Mouse (Mus musculus) stomach, postnatal 0 days (tissue): Measurements from ENCODE around the gene Lmod1. TPM values are rescaled to one million over a fixed set of nuclear protein-coding genes. Genes with fewer than 3 reads are reported as not detected.

Experiments
- ATAC-seq: fragments of 200-750 bp; cut with Nextera tagmentation; 2 replicates; pipeline ENCODE4 v1.8.0; 2017; ENCODE audit not compliant: low FRiP score, low TSS enrichment
- DNase-seq: peaks from one replicate; pipeline ENCODE4 v3.0.0-alpha.2; 2016; ENCODE audit warnings: low spot score
- H3K27ac ChIP-seq: fragments of 300-500 bp; sonication (generic); replicated peaks from 2 replicates; pipeline ENCODE4 v1.5.1; 2014; ENCODE audit warnings: mild to moderate bottlenecking, control low read depth
- H3K27me3 ChIP-seq: fragments of 300-500 bp; sonication (generic); 2 replicates; pipeline ENCODE4 v1.6.1; 2014; ENCODE audit warnings: low read length; ENCODE audit not compliant: control insufficient read depth, insufficient read depth
- H3K36me3 ChIP-seq: fragments of 300-500 bp; sonication (generic); 2 replicates; pipeline ENCODE4 v1.6.1; 2014; ENCODE audit warnings: low read length, mixed read lengths; ENCODE audit not compliant: control insufficient read depth, insufficient read depth
- H3K4me1 ChIP-seq: fragments of 300-500 bp; sonication (generic); replicated peaks from 2 replicates; pipeline ENCODE4 v1.6.1; 2014; ENCODE audit warnings: antibody characterized with exemption; ENCODE audit not compliant: control insufficient read depth, insufficient read depth
- H3K4me2 ChIP-seq: fragments of 300-500 bp; sonication (generic); replicated peaks from 2 replicates; pipeline ENCODE4 v1.6.1; 2014; ENCODE audit warnings: low read depth, mild to moderate bottlenecking, control low read depth, moderate library complexity
- H3K4me3 ChIP-seq: fragments of 300-500 bp; sonication (generic); 2 replicates; pipeline ENCODE4 v1.5.1; 2014; ENCODE audit warnings: low read depth, low read length, control low read depth
- H3K9ac ChIP-seq: fragments of 300-500 bp; sonication (generic); 2 replicates; pipeline ENCODE4 v1.6.1; 2014; ENCODE audit warnings: mild to moderate bottlenecking, low read length, control low read depth, mixed read lengths
- H3K9me3 ChIP-seq: fragments of 300-500 bp; sonication (generic); 2 replicates; pipeline ENCODE4 v1.6.1; 2016; ENCODE audit warnings: low read length; ENCODE audit not compliant: control insufficient read depth
- CTCF ChIP-seq: IDR thresholded peaks from 2 replicates; pipeline ENCODE4 v1.5.1; 2016; ENCODE audit warnings: antibody characterized with exemption, low read depth, mild to moderate bottlenecking, moderate library complexity
- EP300 ChIP-seq: optimal IDR thresholded peaks from 2 replicates; pipeline ENCODE3; 2016; ENCODE audit warnings: antibody characterized with exemption
- WGBS: fragments of 180-500 bp; shearing (Covaris S2); extraction: QIAGEN DNeasy Blood & Tissue Kit; methylation state at CpG from one replicate; pipeline ENCODE4 v1.1.7; 2014; 5-methylcytosine and 5-hydroxymethylcytosine counted together
- polyA plus RNA-seq: library from polyadenylated mRNA; unstranded; fragments of >200 nt; fragmentation: Nextera tagmentation; extraction: Ambion mirVana; gene quantifications from 2 replicates; pipeline ENCODE4 v1.2.1, GENCODE M21; 2015

The Lmod1 gene
- polyA plus RNA-seq = 19.5 and 22.4 TPM in 2 replicates

- H3K36me3 ChIP-seq = no peaks in the 10 kb centered on the region
- no peaks in the 10 kb centered on the region for H3K27me3 ChIP-seq
- H3K4me2 ChIP-seq = peak within 1 kb of the TSS; percentile 49
- H3K9me3 ChIP-seq = no peaks in the 10 kb centered on the region
- TF ChIP-seq EP300 (no peak), CTCF (peak; percentile 32; the same call in 1 of the 2 replicates)
- peak; percentile 85 for ATAC-seq
- 10% methylated on average over 8 of the region's 8 CpGs for WGBS
- DNase-seq = peak; percentile 63
- peak within 1 kb of the TSS; percentile 69 for H3K9ac ChIP-seq
- peak within 1 kb of the TSS; percentile 90 for H3K27ac ChIP-seq
- peak within 1 kb of the TSS; percentile 45 for H3K4me3 ChIP-seq
- H3K4me1 ChIP-seq = no peaks in the 10 kb centered on the region
Observed at GRCm38 (mm10) chr1:135324571-135324970, at the start of gene Lmod1. Gene Lmod1, plus strand, starts transcription at chr1:135324807.

GRCm38 (mm10) chr1:135280646-135281045 lies 44.0 kb upstream of the Lmod1 start:
- no peaks in the 10 kb centered on the region for H3K27me3 ChIP-seq
- H3K4me3 ChIP-seq = no peak overlapping the region
- TF ChIP-seq EP300 (no peak), CTCF (no peak)
- H3K4me2 ChIP-seq = no peak overlapping the region
- H3K9ac ChIP-seq = no peak overlapping the region
- H3K4me1 ChIP-seq = no peaks in the 10 kb centered on the region
- peaks cover 15% of the 10 kb centered on the region for H3K36me3 ChIP-seq
- ATAC-seq = peak; percentile 52; the same call in 1 of the 2 replicates
- DNase-seq = peak; percentile 88
- no peaks in the 10 kb centered on the region for H3K9me3 ChIP-seq
- H3K27ac ChIP-seq = no peak overlapping the region
- WGBS = 35% methylated on average over 9 of the region's 9 CpGs

GRCm38 (mm10) chr1:135281841-135282240 lies 42.8 kb upstream of the Lmod1 start:
- Histone ChIP-seq H3K4me2 (peak overlapping the region; percentile 87), H3K9ac (no peak overlapping the region), H3K9me3 (no peaks in the 10 kb centered on the region), H3K27me3 (no peaks in the 10 kb centered on the region), H3K36me3 (peaks cover 10% of the 10 kb centered on the region), H3K4me3 (no peak overlapping the region), H3K4me1 (no peaks in the 10 kb centered on the region), H3K27ac (0 out of 2 replicates have a peak overlapping the region, but pooled peaks have one; percentile 97)
- DNase-seq = no peak
- 90% methylated on average over 17 of the region's 17 CpGs for WGBS
- ATAC-seq = no peak
- TF ChIP-seq CTCF = no peak
- no peak for TF ChIP-seq EP300

GRCm38 (mm10) chr1:135282536-135283286 lies 41.9 kb upstream of the Lmod1 start:
- TF ChIP-seq EP300 (no peak), CTCF (no peak)
- Histone ChIP-seq H3K27me3 (no peaks in the 10 kb centered on the region), H3K9me3 (no peaks in the 10 kb centered on the region), H3K9ac (peak overlapping the region; percentile 97), H3K27ac (peak overlapping the region; percentile 97), H3K4me1 (no peaks in the 10 kb centered on the region), H3K4me3 (peak overlapping the region; percentile 83), H3K36me3 (peaks cover 6% of the 10 kb centered on the region; the same call in 1 of the 2 replicates), H3K4me2 (peak overlapping the region; percentile 87)
- WGBS = 19% methylated on average over 13 of the region's 13 CpGs
- peak; percentile 25; the same call in 1 of the 2 replicates for ATAC-seq
- DNase-seq = no peak

GRCm38 (mm10) chr1:135283287-135283825 lies 41.3 kb upstream of the Lmod1 start:
- Histone ChIP-seq H3K27me3 (no peaks in the 10 kb centered on the region), H3K4me3 (peak overlapping the region; percentile 83), H3K27ac (peak overlapping the region; percentile 97), H3K4me2 (peak overlapping the region; percentile 87), H3K9me3 (no peaks in the 10 kb centered on the region), H3K36me3 (peaks cover under 1% of the 10 kb centered on the region; the same call in 1 of the 2 replicates), H3K9ac (peak overlapping the region; percentile 97), H3K4me1 (no peaks in the 10 kb centered on the region)
- TF ChIP-seq CTCF (no peak), EP300 (no peak)
- peak; percentile 54 for ATAC-seq
- DNase-seq = peak; percentile 52
- under 1% methylated on average over 46 of the region's 48 CpGs for WGBS

- peak; percentile 81 for ATAC-seq
- H3K4me3 ChIP-seq = peak within 1 kb of the TSS; percentile 83
- H3K4me1 ChIP-seq = no peaks in the 10 kb centered on the region
- under 1% methylated on average over 39 of the region's 39 CpGs for WGBS
- no peak for TF ChIP-seq EP300
- peak; percentile 15; the same call in 1 of the 2 replicates for TF ChIP-seq CTCF
- peak; percentile 80 for DNase-seq
- peak within 1 kb of the TSS; percentile 97 for H3K9ac ChIP-seq
- no peaks in the 10 kb centered on the region for H3K36me3 ChIP-seq
- H3K27ac ChIP-seq = peak within 1 kb of the TSS; percentile 97
- no peaks in the 10 kb centered on the region for H3K27me3 ChIP-seq
- H3K4me2 ChIP-seq = peak within 1 kb of the TSS; percentile 87
- no peaks in the 10 kb centered on the region for H3K9me3 ChIP-seq
Observed at GRCm38 (mm10) chr1:135283826-135284291, 40.7 kb upstream of the Lmod1 start, which contains the start of gene Rnpep. Gene Rnpep, minus strand, starts transcription at chr1:135284084.
